Mouse (Mus musculus): ENCODE results near the gene Adora3. TPM values are rescaled to one million over a fixed set of nuclear protein-coding genes. Genes with fewer than 3 reads are reported as not detected.

Gene Adora3
- polyA plus RNA-seq, 1 experiment from 2014 or later: not detected

DNA sequence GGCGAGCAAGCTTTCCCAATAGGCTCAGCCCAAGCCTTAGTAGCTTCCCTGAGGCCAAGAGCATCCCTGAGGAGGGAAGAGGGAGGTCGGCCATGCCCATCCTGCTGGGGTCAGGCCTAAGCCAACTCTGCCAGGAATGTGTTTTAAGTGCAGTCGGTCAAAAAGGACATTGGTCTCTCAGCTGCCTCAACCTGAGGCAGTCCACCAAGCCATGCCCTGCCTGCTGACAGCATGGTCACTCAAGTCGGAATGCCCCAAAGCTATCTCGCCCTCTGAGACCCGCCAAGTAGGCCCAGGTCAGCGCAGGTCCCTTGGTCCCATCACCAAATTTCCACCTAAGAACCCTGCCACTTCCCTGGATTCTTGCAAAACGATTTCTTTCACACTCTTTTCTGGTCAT is 8.1 kb downstream of the Adora3 start:
- DNase-seq (ENCODE audit: low spot score) (peak; percentile 15), ATAC-seq (replicated peaks; ENCODE audit: low FRiP score, low TSS enrichment, low read depth) (no peak)
- H3K9ac ChIP-seq (ENCODE audit: low read length): no peak overlapping the region
- H3K4me2 ChIP-seq (ENCODE audit: low read length): no peak overlapping the region
- H3K9me3 ChIP-seq (ENCODE audit: control insufficient read depth, low read length): no peaks in the 10 kb centered on the region
- H3K27ac ChIP-seq (ENCODE audit: low read depth): no peak overlapping the region
- WGBS: 89% methylated on average over 8 of the region's 8 CpGs
- H3K4me3 ChIP-seq (ENCODE audit: low read depth, low read length): no peak overlapping the region
- H3K4me1 ChIP-seq (replicated peaks; ENCODE audit: control insufficient read depth, insufficient read depth, low read length): no peaks in the 10 kb centered on the region
- H3K36me3 ChIP-seq (ENCODE audit: control insufficient read depth, insufficient read depth, low read length): no peaks in the 10 kb centered on the region
- H3K27me3 ChIP-seq (replicated peaks; ENCODE audit: control insufficient read depth, insufficient read depth, low read length): no peaks in the 10 kb centered on the region

DNA sequence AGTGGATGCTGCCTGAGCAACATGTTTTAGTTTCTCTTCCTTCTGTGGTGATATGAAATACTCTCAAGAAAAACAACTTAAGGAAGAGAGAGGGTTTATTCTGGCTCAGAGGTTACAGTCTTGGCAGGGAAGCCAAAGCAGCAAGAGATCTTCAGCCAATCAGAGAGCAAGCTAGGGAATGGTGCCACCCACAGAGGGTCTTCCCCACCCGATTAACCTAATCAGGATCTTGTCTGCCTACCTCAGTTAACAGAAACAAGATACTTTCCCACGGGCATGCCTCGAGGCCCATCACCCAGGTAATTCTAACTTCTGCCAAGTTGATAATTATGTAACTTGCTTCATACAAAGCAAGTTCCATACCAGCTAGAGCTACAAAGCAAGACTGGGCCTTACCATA is 9.8 kb downstream of the Adora3 start:
- ATAC-seq (replicated peaks; ENCODE audit: low FRiP score, low TSS enrichment, low read depth): no peak
- no peaks in the 10 kb centered on the region for H3K4me1 ChIP-seq (replicated peaks; ENCODE audit: control insufficient read depth, insufficient read depth, low read length)
- H3K4me3 ChIP-seq (ENCODE audit: low read depth, low read length): no peak overlapping the region
- H3K9ac ChIP-seq (ENCODE audit: low read length): no peak overlapping the region
- 62% methylated on average over 3 of the region's 3 CpGs for WGBS
- H3K27ac ChIP-seq (ENCODE audit: low read depth): no peak overlapping the region
- no peaks in the 10 kb centered on the region for H3K27me3 ChIP-seq (replicated peaks; ENCODE audit: control insufficient read depth, insufficient read depth, low read length)
- no peaks in the 10 kb centered on the region for H3K36me3 ChIP-seq (ENCODE audit: control insufficient read depth, insufficient read depth, low read length)
- H3K4me2 ChIP-seq (ENCODE audit: low read length): no peak overlapping the region
- peak; percentile 6 for DNase-seq (ENCODE audit: low spot score)
- H3K9me3 ChIP-seq (ENCODE audit: control insufficient read depth, low read length): no peaks in the 10 kb centered on the region

DNA sequence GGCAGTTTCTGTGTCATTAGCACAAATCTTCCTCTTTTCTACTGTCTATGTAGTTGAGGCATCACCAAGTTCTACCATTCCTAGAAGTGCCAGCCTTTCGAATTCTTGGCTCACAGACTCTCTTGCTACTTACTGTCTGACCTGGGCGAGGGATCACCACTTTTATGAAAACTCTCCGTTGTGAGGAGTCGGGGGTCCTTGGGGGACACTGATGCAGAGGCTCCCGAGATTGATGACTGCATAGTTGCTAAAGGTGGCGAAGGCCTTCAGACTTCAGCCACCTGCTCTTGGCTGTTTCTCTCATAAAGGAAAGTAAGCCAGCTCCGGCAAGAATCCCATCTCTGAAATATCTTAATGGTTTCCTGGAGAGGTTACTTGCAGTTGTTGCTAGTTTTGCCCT is 11.4 kb downstream of the Adora3 start:
- Histone ChIP-seq H3K9ac (ENCODE audit: low read length) (no peak overlapping the region), H3K4me2 (ENCODE audit: low read length) (no peak overlapping the region), H3K4me1 (replicated peaks; ENCODE audit: control insufficient read depth, insufficient read depth, low read length) (no peaks in the 10 kb centered on the region), H3K4me3 (ENCODE audit: low read depth, low read length) (no peak overlapping the region), H3K36me3 (ENCODE audit: control insufficient read depth, insufficient read depth, low read length) (no peaks in the 10 kb centered on the region), H3K9me3 (ENCODE audit: control insufficient read depth, low read length) (no peaks in the 10 kb centered on the region), H3K27me3 (replicated peaks; ENCODE audit: control insufficient read depth, insufficient read depth, low read length) (no peaks in the 10 kb centered on the region), H3K27ac (ENCODE audit: low read depth) (no peak overlapping the region)
- ATAC-seq (replicated peaks; ENCODE audit: low FRiP score, low TSS enrichment, low read depth) (no peak), DNase-seq (ENCODE audit: low spot score) (peak; percentile 18)
- 88% methylated on average over 7 of the region's 7 CpGs for WGBS

DNA sequence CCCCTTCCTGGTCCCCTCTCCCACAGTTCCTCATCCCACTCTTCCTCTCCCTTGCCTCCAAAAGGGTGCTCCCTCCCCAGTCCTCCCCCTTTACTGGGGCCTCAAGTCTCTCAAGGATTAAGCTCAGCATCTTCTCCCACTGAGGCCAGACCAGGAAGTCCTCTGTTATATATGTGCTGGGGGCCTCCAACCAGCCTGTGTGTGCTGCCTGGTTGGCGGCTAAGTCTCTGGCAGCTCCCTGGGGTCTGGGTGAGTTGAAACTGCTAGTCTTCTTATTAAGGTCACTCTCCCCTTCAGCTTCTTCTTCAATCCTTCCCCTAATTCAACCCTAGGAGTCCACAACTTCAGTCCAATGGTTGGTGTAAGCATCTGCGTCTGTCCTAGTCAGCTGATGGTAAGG is 12.5 kb downstream of the Adora3 start:
- ATAC-seq (replicated peaks; ENCODE audit: low FRiP score, low TSS enrichment, low read depth) (no peak), DNase-seq (ENCODE audit: low spot score) (peak; percentile 44)
- no peaks in the 10 kb centered on the region for H3K4me1 ChIP-seq (replicated peaks; ENCODE audit: control insufficient read depth, insufficient read depth, low read length)
- 87% methylated on average over 2 of the region's 2 CpGs for WGBS
- H3K4me2 ChIP-seq (ENCODE audit: low read length): no peak overlapping the region
- H3K36me3 ChIP-seq (ENCODE audit: control insufficient read depth, insufficient read depth, low read length): no peaks in the 10 kb centered on the region
- H3K27ac ChIP-seq (ENCODE audit: low read depth): no peak overlapping the region
- no peaks in the 10 kb centered on the region for H3K27me3 ChIP-seq (replicated peaks; ENCODE audit: control insufficient read depth, insufficient read depth, low read length)
- H3K9ac ChIP-seq (ENCODE audit: low read length): no peak overlapping the region
- no peaks in the 10 kb centered on the region for H3K9me3 ChIP-seq (ENCODE audit: control insufficient read depth, low read length)
- H3K4me3 ChIP-seq (ENCODE audit: low read depth, low read length): no peak overlapping the region

DNA sequence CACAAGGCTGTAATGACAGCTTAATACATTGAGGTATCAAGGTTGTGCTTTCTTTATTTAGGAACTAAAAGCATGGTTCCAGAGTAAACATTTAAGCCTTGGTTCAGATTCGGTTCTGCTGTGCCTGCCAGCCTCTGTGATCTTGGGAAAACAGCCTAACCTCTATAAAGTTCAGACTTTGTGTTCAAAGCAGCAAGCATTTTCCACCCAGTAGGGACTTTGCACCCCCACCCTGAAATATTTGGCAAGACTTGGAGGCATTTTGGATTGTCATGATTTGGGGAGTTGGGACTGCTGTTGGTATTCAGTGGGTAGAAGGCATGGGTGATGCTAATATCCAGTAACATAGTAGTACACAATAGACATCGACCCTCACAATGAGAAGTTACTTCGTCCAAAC is 18.3 kb downstream of the Adora3 start:
- ATAC-seq (replicated peaks; ENCODE audit: low FRiP score, low TSS enrichment, low read depth) (no peak), DNase-seq (ENCODE audit: low spot score) (peak; percentile 4)
- 85% methylated on average over 3 of the region's 3 CpGs for WGBS
- Histone ChIP-seq H3K4me3 (ENCODE audit: low read depth, low read length) (no peak overlapping the region), H3K36me3 (ENCODE audit: control insufficient read depth, insufficient read depth, low read length) (no peaks in the 10 kb centered on the region), H3K27me3 (replicated peaks; ENCODE audit: control insufficient read depth, insufficient read depth, low read length) (no peaks in the 10 kb centered on the region), H3K27ac (ENCODE audit: low read depth) (no peak overlapping the region), H3K4me2 (ENCODE audit: low read length) (no peak overlapping the region), H3K9ac (ENCODE audit: low read length) (no peak overlapping the region), H3K4me1 (replicated peaks; ENCODE audit: control insufficient read depth, insufficient read depth, low read length) (peaks cover 11% of the 10 kb centered on the region), H3K9me3 (ENCODE audit: control insufficient read depth, low read length) (no peaks in the 10 kb centered on the region)

DNA sequence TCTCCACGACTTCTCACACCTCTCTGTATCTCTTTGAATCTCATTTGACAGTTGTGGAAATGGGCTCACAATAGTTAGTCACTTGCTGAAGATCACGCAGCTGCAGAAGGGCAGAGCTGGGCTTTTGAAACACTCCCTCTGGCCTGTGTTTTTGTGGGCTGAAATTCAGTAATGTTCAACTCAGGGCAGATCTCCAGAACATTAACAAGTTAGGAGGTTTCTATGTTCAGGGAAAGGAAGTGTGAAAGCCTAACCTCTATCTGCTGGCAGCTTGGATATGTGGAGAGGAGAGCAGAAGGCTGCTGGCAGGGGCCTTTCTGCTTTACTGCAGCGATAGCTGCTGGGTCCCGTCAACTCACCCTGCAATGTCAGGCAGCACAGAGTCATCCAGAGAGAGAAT is 19.6 kb downstream of the Adora3 start:
- H3K9ac ChIP-seq (ENCODE audit: low read length): no peak overlapping the region
- peaks cover 22% of the 10 kb centered on the region for H3K4me1 ChIP-seq (replicated peaks; ENCODE audit: control insufficient read depth, insufficient read depth, low read length)
- H3K4me2 ChIP-seq (ENCODE audit: low read length): no peak overlapping the region
- DNase-seq (ENCODE audit: low spot score) (peak; percentile 43), ATAC-seq (replicated peaks; ENCODE audit: low FRiP score, low TSS enrichment, low read depth) (no peak)
- no peaks in the 10 kb centered on the region for H3K36me3 ChIP-seq (ENCODE audit: control insufficient read depth, insufficient read depth, low read length)
- 56% methylated on average over 4 of the region's 4 CpGs for WGBS
- H3K27ac ChIP-seq (ENCODE audit: low read depth): no peak overlapping the region
- no peaks in the 10 kb centered on the region for H3K9me3 ChIP-seq (ENCODE audit: control insufficient read depth, low read length)
- H3K4me3 ChIP-seq (ENCODE audit: low read depth, low read length): no peak overlapping the region
- no peaks in the 10 kb centered on the region for H3K27me3 ChIP-seq (replicated peaks; ENCODE audit: control insufficient read depth, insufficient read depth, low read length)

DNA sequence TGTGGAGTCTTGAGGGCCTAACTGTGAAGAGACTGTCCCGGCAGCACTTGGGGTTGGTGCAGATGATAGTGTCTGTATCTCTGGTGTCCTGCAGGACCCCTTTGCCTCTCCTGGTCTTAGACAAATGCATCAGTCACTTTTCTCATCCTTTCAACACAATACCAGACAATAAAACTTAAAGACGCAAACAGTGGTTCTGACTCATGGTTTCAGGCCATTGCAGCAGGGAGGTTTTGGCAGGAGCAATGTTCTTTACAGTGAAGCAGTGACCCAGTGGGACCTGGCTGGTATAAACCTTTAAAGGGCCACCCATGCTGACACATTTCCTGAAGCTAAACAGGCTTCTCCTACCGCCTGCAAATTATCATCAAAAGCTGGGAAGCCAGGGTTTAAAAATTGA is 20.5 kb downstream of the Adora3 start:
- Histone ChIP-seq H3K4me1 (replicated peaks; ENCODE audit: control insufficient read depth, insufficient read depth, low read length) (peaks cover 25% of the 10 kb centered on the region), H3K36me3 (ENCODE audit: control insufficient read depth, insufficient read depth, low read length) (no peaks in the 10 kb centered on the region), H3K4me3 (ENCODE audit: low read depth, low read length) (no peak overlapping the region), H3K4me2 (ENCODE audit: low read length) (no peak overlapping the region), H3K27ac (ENCODE audit: low read depth) (peak overlapping the region; percentile 57), H3K9ac (ENCODE audit: low read length) (no peak overlapping the region), H3K9me3 (ENCODE audit: control insufficient read depth, low read length) (no peaks in the 10 kb centered on the region), H3K27me3 (replicated peaks; ENCODE audit: control insufficient read depth, insufficient read depth, low read length) (no peaks in the 10 kb centered on the region)
- WGBS: 44% methylated on average over 3 of the region's 3 CpGs
- DNase-seq (ENCODE audit: low spot score): no peak
- ATAC-seq (replicated peaks; ENCODE audit: low FRiP score, low TSS enrichment, low read depth): no peak

DNA sequence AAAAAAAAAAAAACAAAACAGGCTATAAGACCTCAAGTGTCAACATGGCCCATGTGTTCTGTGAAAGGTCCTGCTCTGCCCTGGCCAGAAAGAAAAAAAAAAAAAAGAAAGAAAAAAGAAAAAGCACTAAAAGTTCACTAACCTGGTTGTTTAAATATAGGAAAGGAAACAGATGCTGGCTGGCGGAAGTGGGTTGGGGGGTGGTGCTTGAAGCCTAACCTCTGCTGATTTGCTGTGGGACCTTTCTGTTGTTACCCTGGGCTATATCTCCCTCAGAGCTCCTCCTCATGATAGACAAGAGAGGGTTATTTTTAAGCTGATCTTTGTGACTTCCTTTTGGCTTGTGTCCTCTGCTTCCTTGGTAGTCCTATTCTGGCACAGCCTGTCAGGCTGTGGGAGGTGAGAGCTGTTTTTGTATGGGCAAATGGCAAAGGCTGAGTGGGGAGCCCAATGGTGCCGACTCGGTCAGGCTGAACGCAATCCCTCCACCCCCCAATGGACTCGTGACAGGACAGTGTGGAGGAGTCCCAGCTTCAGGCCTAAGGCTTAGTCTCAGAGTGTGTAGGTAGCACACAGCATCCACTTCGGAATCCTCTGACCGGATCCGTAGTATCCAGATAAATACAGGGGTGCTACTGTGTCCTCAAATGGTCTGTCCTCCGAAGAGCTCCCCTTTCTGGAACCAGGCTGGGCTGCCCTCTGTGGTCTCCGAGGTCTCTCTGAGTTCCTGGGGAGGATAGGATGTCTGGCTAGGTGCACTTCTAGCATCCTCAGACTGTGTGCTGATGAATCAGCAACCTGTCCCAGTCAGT is 21.3 kb downstream of the Adora3 start:
- no peaks in the 10 kb centered on the region for H3K27me3 ChIP-seq (replicated peaks; ENCODE audit: control insufficient read depth, insufficient read depth, low read length)
- peak overlapping the region; percentile 57; the same call in 1 of the 2 replicates for H3K27ac ChIP-seq (ENCODE audit: low read depth)
- H3K9ac ChIP-seq (ENCODE audit: low read length): no peak overlapping the region
- H3K4me2 ChIP-seq (ENCODE audit: low read length): no peak overlapping the region
- no peaks in the 10 kb centered on the region for H3K9me3 ChIP-seq (ENCODE audit: control insufficient read depth, low read length)
- DNase-seq (ENCODE audit: low spot score): peak; percentile 47
- 78% methylated on average over 10 of the region's 10 CpGs for WGBS
- no peaks in the 10 kb centered on the region for H3K36me3 ChIP-seq (ENCODE audit: control insufficient read depth, insufficient read depth, low read length)
- no peak overlapping the region for H3K4me3 ChIP-seq (ENCODE audit: low read depth, low read length)
- no peak for ATAC-seq (replicated peaks; ENCODE audit: low FRiP score, low TSS enrichment, low read depth)
- peaks cover 25% of the 10 kb centered on the region for H3K4me1 ChIP-seq (replicated peaks; ENCODE audit: control insufficient read depth, insufficient read depth, low read length)

All from intestine, embryonic 14.5 days (tissue).